Mouse (Mus musculus): ENCODE measurements around the gene Ubp1.

Gene Ubp1

GRCm38 (mm10) chr9:113969399-113969798 lies 38.7 kb downstream of the Ubp1 start:
- no peak for DNase-seq (ENCODE audit: low read depth, low spot score)

- no peak for DNase-seq (ENCODE audit: low read depth, low spot score)
Measured at GRCm38 (mm10) chr9:113970041-113970440, 39.3 kb downstream of the Ubp1 start.

GRCm38 (mm10) chr9:113971615-113972014 lies 40.9 kb downstream of the Ubp1 start:
- DNase-seq (ENCODE audit: low read depth, low spot score), result no peak

- no peak for DNase-seq (ENCODE audit: low read depth, low spot score)
Measured at GRCm38 (mm10) chr9:113973857-113974256, 43.1 kb downstream of the Ubp1 start.

- no peak for DNase-seq (ENCODE audit: low read depth, low spot score)
Measured at GRCm38 (mm10) chr9:113974945-113975344, 44.2 kb downstream of the Ubp1 start.

- no peak for DNase-seq (ENCODE audit: low read depth, low spot score)
Measured at GRCm38 (mm10) chr9:113975442-113975841, 44.7 kb downstream of the Ubp1 start.

GRCm38 (mm10) chr9:113976264-113976663 lies 45.5 kb downstream of the Ubp1 start:
- no peak for DNase-seq (ENCODE audit: low read depth, low spot score)

GRCm38 (mm10) chr9:113977225-113977840 lies 46.6 kb downstream of the Ubp1 start:
- no peak for DNase-seq (ENCODE audit: low read depth, low spot score)

- DNase-seq (ENCODE audit: low read depth, low spot score), result no peak
Measured at GRCm38 (mm10) chr9:113978656-113979055, 47.9 kb downstream of the Ubp1 start.

GRCm38 (mm10) chr9:113979356-113979755 lies 48.6 kb downstream of the Ubp1 start:
- no peak for DNase-seq (ENCODE audit: low read depth, low spot score)

- no peak for DNase-seq (ENCODE audit: low read depth, low spot score)
Measured at GRCm38 (mm10) chr9:113981099-113981880, 50.6 kb downstream of the Ubp1 start.

- no peak for DNase-seq (ENCODE audit: low read depth, low spot score)
Measured at GRCm38 (mm10) chr9:113982451-113982850, 51.7 kb downstream of the Ubp1 start.

- no peak for DNase-seq (ENCODE audit: low read depth, low spot score)
Measured at GRCm38 (mm10) chr9:113982883-113983670, 52.3 kb downstream of the Ubp1 start.

GRCm38 (mm10) chr9:113984946-113985620 lies 54.3 kb downstream of the Ubp1 start:
- no peak for DNase-seq (ENCODE audit: low read depth, low spot score)

GRCm38 (mm10) chr9:113990547-113991248 lies 60.0 kb downstream of the Ubp1 start:
- DNase-seq (ENCODE audit: low read depth, low spot score), result peak; percentile 89

GRCm38 (mm10) chr9:113992810-113993209 lies 62.1 kb downstream of the Ubp1 start:
- no peak for DNase-seq (ENCODE audit: low read depth, low spot score)

GRCm38 (mm10) chr9:113998311-113998710 lies 67.6 kb downstream of the Ubp1 start:
- no peak for DNase-seq (ENCODE audit: low read depth, low spot score)

GRCm38 (mm10) chr9:114006801-114007200 lies 76.1 kb downstream of the Ubp1 start:
- DNase-seq (ENCODE audit: low read depth, low spot score), result no peak

GRCm38 (mm10) chr9:114007850-114008350 lies 77.2 kb downstream of the Ubp1 start:
- DNase-seq (ENCODE audit: low read depth, low spot score), result no peak

- DNase-seq (ENCODE audit: low read depth, low spot score), result no peak
Measured at GRCm38 (mm10) chr9:114009526-114009925, 78.8 kb downstream of the Ubp1 start.

- DNase-seq (ENCODE audit: low read depth, low spot score), result no peak
Measured at GRCm38 (mm10) chr9:114011203-114011602, 80.5 kb downstream of the Ubp1 start.
